13 mouse cellular contexts compared by ENCODE assay signal in genomic region chr2:26544265-26544664, GRCm38 (mm10). TPM values are rescaled to one million over a fixed set of nuclear protein-coding genes. Genes with fewer than 3 reads are reported as not detected.
DNase-seq lines count a peak whose midpoint lies in the region; ATAC-seq and TF ChIP-seq lines count a peak whose summit lies in the region.
"Had no signal": no experiment of that assay in that cellular context is flagged by ENCODE, and none has a peak within 500 bp of the region (broad histone marks: within the 10 kb centered on the region; RNA-seq: fewer than 3 reads in every experiment).

No protein-coding gene starts in this region.

- no peaks in the 10 kb centered on the region for H3K79me2 ChIP-seq in heart, adult 2 months (replicated peaks; ENCODE audit: control insufficient read depth, insufficient read depth, low read length)

- H3K4me2 ChIP-seq in heart, embryonic 13.5 days = no peak overlapping the region
- H3K4me2 ChIP-seq: hindbrain, embryonic 14.5 days had no signal

- H3K4me1 ChIP-seq in heart, adult 2 months (ENCODE audit: control insufficient read depth, insufficient read depth, low read length) = peaks cover 22% of the 10 kb centered on the region
- H3K4me1 ChIP-seq in G1E (ENCODE audit: insufficient read depth, low read depth, low read length) = no peaks in the 10 kb centered on the region
- H3K4me1 ChIP-seq in heart, embryonic 13.5 days = peaks cover 38% of the 10 kb centered on the region
- peaks cover 6% of the 10 kb centered on the region; the same call in 1 of the 2 replicates for H3K4me1 ChIP-seq in cerebellum, adult 2 months (ENCODE audit: control insufficient read depth, insufficient read depth, low read length)

- no peaks in the 10 kb centered on the region for H3K9me3 ChIP-seq in G1E (replicated peaks)
- no peaks in the 10 kb centered on the region for H3K9me3 ChIP-seq in heart, embryonic 13.5 days

- peak overlapping the region; percentile 55 for H3K27ac ChIP-seq in heart, adult 2 months
- peak overlapping the region; percentile 61 for H3K27ac ChIP-seq in heart, embryonic 13.5 days (replicated peaks)
- no peak overlapping the region for H3K27ac ChIP-seq in cerebellum, adult 2 months (ENCODE audit: insufficient read depth, low read length)
- H3K27ac ChIP-seq: hindbrain, embryonic 14.5 days had no signal

- peak in 1 of 2 experiments; percentile 51 for DNase-seq in heart, adult 2 months
- DNase-seq in heart, postnatal 25 days (ENCODE audit: low spot score) = no peak
- DNase-seq in G1E (ENCODE audit: low spot score) = no peak
- DNase-seq in kidney, postnatal 25 days = peak; percentile 80 to 86
- no peak for DNase-seq in left cerebral cortex, adult 11 months (ENCODE audit: low spot score)
- no peak for DNase-seq in cerebellum, adult 2 months
- no peak for DNase-seq in cerebellum, adult 11-12 months
- DNase-seq: B cell, adult 2 months; cerebellum, adult 8-10 months; right cerebral cortex, postnatal 25 days had no signal

- no peak overlapping the region for H3K4me3 ChIP-seq in heart, adult 2 months
- H3K4me3 ChIP-seq in G1E (ENCODE audit: low read depth, low read length) = no peak overlapping the region
- no peak overlapping the region for H3K4me3 ChIP-seq in heart, embryonic 13.5 days
- no peak overlapping the region for H3K4me3 ChIP-seq in cerebellum, adult 2 months (replicated peaks; ENCODE audit: insufficient read depth, low read depth, low read length)

- no peak for TF ChIP-seq POLR2A in heart, adult 2 months (IDR thresholded peaks at IDR 0.05; ENCODE audit: insufficient read depth, low read depth, low read length)
- no peak for TF ChIP-seq POLR2A in cerebellum, adult 2 months (IDR thresholded peaks at IDR 0.05; ENCODE audit: borderline replicate concordance, insufficient read depth, low read length)

- H3K9ac ChIP-seq in heart, adult 2 months (ENCODE audit: low read depth, low read length) = no peak overlapping the region
- H3K9ac ChIP-seq in heart, embryonic 13.5 days = peak overlapping the region; percentile 33; the same call in 1 of the 2 replicates
- H3K9ac ChIP-seq: hindbrain, embryonic 14.5 days had no signal

- no peaks in the 10 kb centered on the region for H3K36me3 ChIP-seq in heart, adult 2 months (ENCODE audit: control insufficient read depth, insufficient read depth, low read length)
- no peaks in the 10 kb centered on the region for H3K36me3 ChIP-seq in G1E (replicated peaks)
- H3K36me3 ChIP-seq in heart, embryonic 13.5 days = no peaks in the 10 kb centered on the region

- WGBS in heart, adult 2 months = 20% methylated on average over 3 of the region's 3 CpGs
- WGBS in heart, embryonic 13.5 days = 24% methylated on average over 3 of the region's 3 CpGs
- 28% methylated on average over 3 of the region's 3 CpGs for WGBS in cerebellum, adult 2 months

- H3K27me3 ChIP-seq in heart, adult 2 months (ENCODE audit: control insufficient read depth, insufficient read depth, low read length) = no peaks in the 10 kb centered on the region
- peaks cover 48% of the 10 kb centered on the region for H3K27me3 ChIP-seq in G1E (ENCODE audit: insufficient read depth, low read length)
- no peaks in the 10 kb centered on the region; the same call in 1 of the 2 replicates for H3K27me3 ChIP-seq in heart, embryonic 13.5 days (replicated peaks)
- H3K27me3 ChIP-seq in cerebellum, adult 2 months (ENCODE audit: control insufficient read depth, insufficient read depth, low read length) = no peaks in the 10 kb centered on the region

- intact Hi-C loops in heart, adult 2 months (cut with DNase I) = no loop called here
- intact Hi-C loops in heart, postnatal 25 days (cut with DNase I) = loop anchor here (2.0 kb wide), 1 partner anchor 17 kb away; no protein-coding TSS in a partner anchor

- 0 out of 2 replicates have a peak, but pooled peaks have one; percentile 7 for TF ChIP-seq CTCF in heart, adult 2 months (IDR thresholded peaks at IDR 0.05)
- 0 out of 2 replicates have a peak, but pooled peaks have one; percentile 3 for TF ChIP-seq CTCF in G1E (IDR thresholded peaks at IDR 0.05; ENCODE audit: low read depth, low read length)
- TF ChIP-seq CTCF in cerebellum, adult 2 months (IDR thresholded peaks at IDR 0.05; ENCODE audit: borderline replicate concordance, insufficient read depth, low read depth, low read length) = no peak

- TF ChIP-seq EP300 in heart, adult 2 months (IDR thresholded peaks at IDR 0.05; ENCODE audit: insufficient read depth, low read depth, low read length) = peak; percentile 31; the same call in 1 of the 2 replicates

- no peak for ATAC-seq in G1E (ENCODE audit: extremely low read depth, insufficient number of reproducible peaks, low FRiP score, poor library complexity, severe bottlenecking)
- ATAC-seq in heart, embryonic 13.5 days (ENCODE audit: extremely low read depth, insufficient number of reproducible peaks, low FRiP score, low TSS enrichment) = no peak; the same call in 1 of the 2 replicates

RNA-seq across cellular contexts. Expression of gene Notch1, which starts 27.8 kb away (rescaled TPM):
- 10 to 100 TPM; 31.6 to 32.4 TPM for total RNA-seq in heart, adult 2 months (2021)
- 22.0 and 23.2 TPM in 2 replicates for polyA plus RNA-seq in heart, adult 2 months (2012; rRNA removed)
- total RNA-seq in heart, postnatal 25 days (2021) = 10 to 100 TPM; 27.5 to 32.3 TPM
- not detected in 2 replicates for total RNA-seq in G1E (2014; fragmentation: Nextera tagmentation)
- total RNA-seq in G1E (2017) = 0.06 and 0.71 TPM in 2 replicates
- polyA plus RNA-seq in G1E (2012) = 0.02 and 0.06 TPM in 2 replicates
- 11.4 and 12.1 TPM in 2 replicates for polyA plus RNA-seq in heart, embryonic 13.5 days (2015; fragmentation: Nextera tagmentation; extraction: Ambion mirVana)
- 10.5 and 11.6 TPM in 2 replicates for polyA plus RNA-seq in cerebellum, adult 2 months (2012; rRNA removed)

RNA-seq across cellular contexts. Expression of gene Egfl7, which starts 35.5 kb away (rescaled TPM):
- total RNA-seq in heart, adult 2 months (2021) = 100 to 1,000 TPM; 102 to 111 TPM
- polyA plus RNA-seq in heart, adult 2 months (2012; rRNA removed) = 499 and 610 TPM in 2 replicates
- 100 to 1,000 TPM; 149 to 179 TPM for total RNA-seq in heart, postnatal 25 days (2021)
- total RNA-seq in G1E (2014; fragmentation: Nextera tagmentation) (29.6 and 31.9 TPM in 2 replicates), G1E (2017) (160 and 228 TPM in 2 replicates)
- polyA plus RNA-seq in G1E (2012) = 131 and 136 TPM in 2 replicates
- polyA plus RNA-seq in heart, embryonic 13.5 days (2015; fragmentation: Nextera tagmentation; extraction: Ambion mirVana) = 170 and 185 TPM in 2 replicates
- polyA plus RNA-seq in cerebellum, adult 2 months (2012; rRNA removed) = 87.1 and 93.0 TPM in 2 replicates

RNA-seq across cellular contexts. Expression of gene Gm20532, which starts 42.2 kb away (rescaled TPM):
- total RNA-seq in heart, adult 2 months (2021) = not detected
- polyA plus RNA-seq in heart, adult 2 months (2012; rRNA removed) = not detected in 2 replicates
- total RNA-seq in heart, postnatal 25 days (2021) = not detected
- total RNA-seq in G1E (2014; fragmentation: Nextera tagmentation) = not detected in 2 replicates
- total RNA-seq in G1E (2017) = not detected in 2 replicates
- polyA plus RNA-seq in G1E (2012) = not detected in 2 replicates
- polyA plus RNA-seq in heart, embryonic 13.5 days (2015; fragmentation: Nextera tagmentation; extraction: Ambion mirVana) = not detected in 2 replicates
- polyA plus RNA-seq in cerebellum, adult 2 months (2012; rRNA removed) = not detected in 2 replicates
- total RNA-seq: left cerebral cortex, postnatal 36 days had no signal
- polyA plus RNA-seq: hindbrain, embryonic 14.5 days had no signal

RNA-seq across cellular contexts. Expression of gene Agpat2, which starts 60.0 kb away (rescaled TPM):
- 10 to 100 TPM; 52.8 to 59.2 TPM for total RNA-seq in heart, adult 2 months (2021)
- 117 and 142 TPM in 2 replicates for polyA plus RNA-seq in heart, adult 2 months (2012; rRNA removed)
- 10 to 100 TPM; 49.7 to 51.6 TPM for total RNA-seq in heart, postnatal 25 days (2021)
- 4.7 and 6.9 TPM in 2 replicates for total RNA-seq in G1E (2014; fragmentation: Nextera tagmentation)
- total RNA-seq in G1E (2017) = 4.6 and 7.4 TPM in 2 replicates
- polyA plus RNA-seq in G1E (2012) = 6.0 and 6.1 TPM in 2 replicates
- 21.8 and 23.2 TPM in 2 replicates for polyA plus RNA-seq in heart, embryonic 13.5 days (2015; fragmentation: Nextera tagmentation; extraction: Ambion mirVana)
- polyA plus RNA-seq in cerebellum, adult 2 months (2012; rRNA removed) = 2.1 and 2.6 TPM in 2 replicates

Comparison
In these comparisons a context has a peak if more than half of its experiments do, and no peak if none do; other contexts are left out.
1. DNase-seq: peak in kidney, postnatal 25 days (2 of 2); none in heart, postnatal 25 days (single experiment), G1E (single experiment), left cerebral cortex, adult 11 months (single experiment), cerebellum, adult 2 months (0 of 2) and cerebellum, adult 11-12 months (single experiment).
2. RNA of gene Notch1, which starts 27.8 kb away (polyA plus RNA-seq): 22.0 to 23.2 TPM in heart, adult 2 months, 11.4 to 12.1 TPM in heart, embryonic 13.5 days and 10.5 to 11.6 TPM in cerebellum, adult 2 months; 0.02 to 0.06 TPM in G1E; every median in the first group is over 10 times any median in the second.